Mouse (Mus musculus) heart, postnatal 25 days (tissue): ENCODE data around the gene Mb21d2. TPM values are rescaled to one million over a fixed set of nuclear protein-coding genes. Genes with fewer than 3 reads are reported as not detected.

Experiments used
- DNase-seq: peaks from one replicate; pipeline ENCODE4 v3.0.0; 2022; ENCODE audit warnings: low spot score
- intact Hi-C: fragments of 180-260 bp; cut with DNase I; formaldehyde crosslinking; loops from one replicate; pipeline ENCODE4 v1.15.1; 2025
- total RNA-seq, 2 experiments: library from RNA; stranded (reverse); gene quantifications; 2 replicates each; pipeline ENCODE4 v1.2.3; 2021

Mb21d2 gene
- total RNA-seq, 2 experiments from 2014 or later = 6.7 to 8.0 TPM

DNA sequence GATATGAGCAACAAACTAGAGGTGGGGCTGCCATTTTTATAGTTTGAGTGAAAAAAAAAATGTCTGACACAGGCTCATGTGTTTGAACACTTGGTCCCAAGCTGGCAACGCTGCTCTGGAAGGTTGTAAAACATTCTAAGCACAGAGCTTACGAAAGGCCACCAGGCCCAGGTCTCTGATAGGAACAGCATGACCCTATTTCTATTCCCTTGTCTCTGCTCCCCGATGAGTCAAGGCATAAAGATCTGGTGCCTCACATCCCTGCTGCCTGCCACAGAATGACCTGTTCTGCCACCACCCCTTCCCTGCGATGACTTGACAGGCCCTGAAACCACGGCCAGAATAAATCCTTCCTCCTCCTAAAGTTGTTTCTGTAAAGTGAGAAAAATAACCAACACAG, 59.0 kb downstream of the Mb21d2 start:
- intact Hi-C loops = no loop called here
- DNase-seq = no peak

DNA sequence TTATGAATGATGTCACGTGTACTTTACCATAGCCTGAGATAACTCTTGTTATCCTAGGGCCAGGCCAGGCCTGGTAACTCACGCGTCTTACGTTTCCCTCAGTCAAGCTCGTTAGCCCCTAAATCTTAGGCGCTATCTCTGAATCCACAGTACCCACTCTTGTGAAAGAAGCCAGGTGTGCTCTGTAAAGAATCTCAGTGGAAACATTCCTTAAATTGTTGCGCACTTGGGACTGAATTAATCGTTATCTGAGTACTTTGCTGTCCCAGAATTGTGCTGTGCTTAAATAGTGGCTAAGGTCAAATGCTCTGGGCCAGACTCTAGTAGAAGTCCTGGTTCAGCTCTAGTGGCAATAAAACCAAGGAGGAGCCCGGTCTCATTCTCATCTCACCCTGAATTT, 60.6 kb downstream of the Mb21d2 start:
- intact Hi-C loops = no loop called here
- no peak for DNase-seq

DNA sequence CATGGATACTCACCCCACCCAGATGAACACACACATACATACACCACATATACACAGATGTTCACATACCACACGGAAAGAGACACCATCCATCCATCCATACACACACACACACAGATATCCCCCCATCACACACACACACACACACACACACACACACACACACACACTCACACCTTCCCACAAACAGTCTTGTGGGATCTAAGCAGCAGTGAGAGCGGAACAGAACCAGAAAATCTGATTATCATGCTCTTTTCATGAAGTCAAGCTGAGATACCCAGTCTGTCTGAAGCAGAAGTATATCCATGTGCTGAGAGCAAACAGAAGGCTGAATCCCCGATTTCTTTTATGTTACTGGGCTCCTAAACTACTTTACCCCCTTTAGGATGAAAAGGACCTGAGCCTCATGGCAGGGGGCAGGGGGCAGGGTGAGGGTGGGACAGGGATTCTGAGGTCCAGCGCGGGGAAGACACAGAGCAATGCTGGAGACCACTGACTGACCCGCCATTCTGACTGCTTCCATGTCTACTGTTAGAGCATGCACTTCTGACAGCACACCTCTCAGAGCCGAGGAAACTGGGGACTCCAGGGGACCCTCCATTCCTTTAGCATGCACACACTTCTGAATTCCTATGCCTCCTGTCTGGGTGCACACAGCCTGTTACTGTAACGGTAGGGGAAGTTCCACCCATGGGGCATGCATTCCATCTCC, 62.7 kb downstream of the Mb21d2 start:
- DNase-seq = no peak
- intact Hi-C loops = no loop called here

DNA sequence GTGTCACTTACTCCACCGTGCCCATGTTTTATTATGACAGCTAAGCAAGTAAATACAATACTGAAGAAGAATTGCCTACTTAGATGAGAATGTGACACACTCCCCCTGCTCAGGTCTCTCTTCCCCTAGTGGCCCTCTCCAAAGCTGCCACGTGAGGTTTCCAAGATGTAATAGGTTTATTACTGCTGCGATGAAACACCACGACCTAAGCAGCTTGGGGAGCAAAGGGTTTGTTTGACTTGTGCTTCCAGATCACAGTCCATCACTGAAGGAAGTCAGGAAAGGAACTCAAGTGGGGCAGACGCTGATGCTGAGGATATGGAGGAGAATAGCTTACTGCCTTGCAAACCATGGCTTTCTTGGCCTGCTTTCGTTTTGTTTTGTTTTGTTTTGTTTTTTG, 65.9 kb downstream of the Mb21d2 start:
- no peak for DNase-seq
- intact Hi-C loops = loop anchor here (5.0 kb wide), 1 partner anchor 69 kb away; no protein-coding TSS in a partner anchor

DNA sequence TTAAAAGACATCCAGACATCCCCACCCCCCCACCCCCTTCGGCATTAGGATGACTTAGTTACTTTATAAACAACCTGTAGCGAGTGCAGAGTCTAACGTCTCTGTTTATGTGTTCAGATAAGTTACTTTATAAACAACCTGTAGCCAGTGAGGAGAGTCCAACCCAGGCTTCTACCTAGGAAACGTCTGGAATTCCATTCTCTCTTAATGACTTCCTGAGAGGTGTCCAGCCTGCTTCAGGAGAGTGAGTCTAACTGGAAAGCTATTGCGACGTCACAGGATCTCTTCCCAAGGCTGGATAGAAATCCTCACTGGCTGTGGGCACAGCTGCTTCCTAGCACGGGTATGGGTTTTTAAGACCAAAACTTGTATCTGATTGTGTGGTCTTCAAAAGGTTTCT, 67.4 kb downstream of the Mb21d2 start:
- intact Hi-C loops = loop anchor here (5.0 kb wide), 1 partner anchor 70 kb away; no protein-coding TSS in a partner anchor

DNA sequence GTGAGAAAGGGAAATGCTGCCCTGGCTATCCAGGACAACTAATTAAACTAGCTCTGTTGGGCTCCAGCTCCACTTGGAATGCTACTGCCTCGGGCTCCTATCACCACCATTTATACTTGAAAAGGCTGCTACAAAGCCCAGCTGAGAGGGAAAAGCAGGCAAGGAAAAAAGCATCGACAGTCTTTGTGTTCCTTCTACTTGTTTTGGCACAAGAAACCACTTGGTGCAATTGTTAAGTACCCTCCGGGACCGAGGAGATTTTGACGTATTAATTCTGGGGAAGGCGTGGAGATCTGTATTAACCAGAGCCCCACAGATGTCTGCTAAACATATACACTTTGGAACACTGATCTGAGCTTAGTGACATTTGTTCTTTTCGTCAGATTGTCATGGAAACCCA, 69.8 kb downstream of the Mb21d2 start:
- no peak for DNase-seq
- intact Hi-C loops = loop anchor here (5.0 kb wide), 1 partner anchor 73 kb away; no protein-coding TSS in a partner anchor

More for the DNA sequence above, 67.4 kb downstream of the Mb21d2 start:
- DNase-seq = no peak

DNA sequence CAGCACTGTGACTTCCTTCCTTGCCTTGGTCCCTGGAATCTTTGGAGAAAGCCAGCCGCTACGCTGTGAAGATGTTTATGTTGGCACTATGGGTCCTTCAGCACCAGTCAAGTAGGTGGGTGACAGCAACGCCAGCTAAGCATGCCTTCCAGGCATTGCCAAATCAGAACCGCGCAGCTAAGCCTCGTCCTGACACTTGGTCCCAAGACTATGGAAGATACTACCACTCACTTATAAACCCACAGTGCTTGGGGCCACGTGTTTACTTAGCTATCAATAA, 70.5 kb downstream of the Mb21d2 start:
- intact Hi-C loops = no loop called here
- DNase-seq = no peak

DNA sequence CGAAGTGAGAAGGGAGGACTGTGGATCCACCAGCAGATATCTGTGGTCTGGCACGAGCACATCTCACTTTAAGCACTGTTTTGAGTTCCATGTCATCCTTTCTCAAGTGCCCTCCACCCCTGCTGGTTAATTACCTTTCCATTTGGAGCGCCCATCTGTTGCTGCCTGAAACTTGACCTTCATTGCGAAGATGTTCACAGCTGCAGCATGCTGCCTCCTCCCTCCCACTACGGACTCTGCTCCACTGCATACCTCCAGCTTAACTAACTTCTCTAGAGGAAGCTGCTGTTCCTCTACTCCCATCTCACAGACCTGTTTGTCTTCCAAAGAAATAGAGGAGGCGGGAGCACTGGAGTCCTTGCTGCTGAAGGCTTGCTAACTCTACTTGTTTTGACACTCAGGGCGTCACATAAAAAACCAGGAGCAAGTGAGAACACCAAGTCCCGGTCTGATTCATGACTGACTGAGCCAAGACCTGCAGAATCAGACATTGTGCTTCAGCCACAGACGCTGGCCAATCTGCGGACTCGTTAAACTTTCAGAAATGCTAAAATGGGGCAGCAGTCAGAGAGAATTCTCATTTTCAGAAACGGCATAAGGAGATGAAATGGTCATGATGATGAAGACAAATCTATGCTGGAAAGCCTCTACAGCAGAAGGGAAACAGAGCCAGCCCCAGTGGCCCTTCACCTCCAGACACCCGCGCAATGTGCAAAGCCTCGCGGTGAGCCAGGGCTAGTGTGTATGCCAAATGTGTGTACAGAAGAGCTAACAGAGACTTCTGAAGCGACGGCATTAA, 71.1 kb downstream of the Mb21d2 start:
- no peak for DNase-seq
- intact Hi-C loops = no loop called here

DNA sequence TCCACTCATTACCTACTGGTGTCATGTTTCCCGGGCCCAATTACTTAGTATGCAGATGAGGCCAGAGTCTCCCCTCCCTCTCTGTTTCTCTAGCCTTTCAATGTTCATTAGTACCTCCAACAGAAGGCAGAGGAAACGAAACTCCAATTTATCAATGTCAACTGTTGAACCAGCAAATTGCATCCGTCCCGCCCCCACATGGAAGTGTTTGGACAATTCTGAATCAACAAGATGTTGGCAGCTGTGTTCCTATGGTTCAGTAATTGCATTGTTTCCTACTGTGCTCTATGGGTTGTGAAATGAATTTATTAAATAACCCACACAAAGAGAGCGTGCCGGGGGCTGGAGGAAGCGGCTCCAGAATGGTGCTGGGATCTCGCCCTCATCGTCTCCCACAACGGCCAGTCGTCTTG, 78.1 kb downstream of the Mb21d2 start:
- no peak for DNase-seq
- intact Hi-C loops = no loop called here

DNA sequence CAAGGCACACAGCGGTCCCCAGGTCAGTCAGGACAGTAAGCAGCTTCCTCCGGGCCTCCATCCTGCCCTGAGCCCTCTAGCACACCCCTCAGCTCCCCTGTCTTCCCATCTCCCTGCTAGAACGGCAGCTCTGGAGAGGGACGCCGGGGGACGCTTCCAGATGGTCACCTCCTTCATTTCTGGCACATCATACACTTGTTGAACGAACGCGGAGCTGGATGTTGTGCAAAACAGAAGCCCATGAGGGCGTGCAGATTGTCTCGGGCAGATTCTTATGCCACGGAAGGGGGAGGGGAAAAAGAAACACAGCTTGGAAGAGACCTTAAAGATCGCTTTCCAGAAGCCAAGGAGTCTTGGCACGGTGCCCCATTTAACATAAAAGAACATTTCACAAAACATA, 78.6 kb downstream of the Mb21d2 start:
- DNase-seq = no peak
- intact Hi-C loops = no loop called here

DNA sequence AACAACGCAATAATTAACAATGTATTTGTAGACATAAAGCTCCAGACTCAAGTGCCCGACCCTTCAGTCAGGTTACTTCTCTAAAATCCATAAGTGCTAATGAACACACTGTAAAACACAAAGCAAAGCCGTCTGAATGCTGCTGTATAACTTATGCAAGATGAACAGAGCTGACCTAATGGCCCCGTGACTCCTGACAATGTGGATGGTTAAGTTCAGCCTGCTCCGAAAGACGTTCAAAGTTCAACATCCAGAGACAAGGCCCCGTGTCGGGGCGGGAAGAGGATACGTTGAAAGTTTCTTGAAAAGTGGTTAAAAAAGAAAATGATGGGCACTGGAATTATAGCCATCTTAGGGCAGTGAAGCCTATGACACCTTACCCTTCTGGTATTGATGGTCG, 83.3 kb downstream of the Mb21d2 start:
- intact Hi-C loops = no loop called here
- no peak for DNase-seq

DNA sequence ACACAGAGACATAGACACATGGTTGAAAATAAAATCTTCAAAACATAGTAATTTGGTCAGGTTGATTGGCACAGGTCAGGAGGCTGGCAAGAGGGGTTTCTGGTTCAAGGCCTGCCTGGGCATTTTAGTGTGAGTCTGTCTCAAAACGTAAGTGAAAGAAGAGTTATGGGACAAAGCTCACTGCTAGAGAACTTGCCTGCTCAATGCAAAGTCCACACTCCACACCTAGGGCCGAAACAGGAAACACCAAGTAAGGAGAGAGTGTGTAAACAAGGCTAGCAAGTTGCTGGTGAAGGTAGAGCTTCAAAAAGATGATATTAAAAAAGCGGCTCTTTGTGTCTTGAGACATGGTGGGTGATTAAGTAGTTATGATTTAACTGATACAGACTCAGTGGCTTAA, 84.1 kb downstream of the Mb21d2 start:
- intact Hi-C loops = no loop called here
- no peak for DNase-seq

DNA sequence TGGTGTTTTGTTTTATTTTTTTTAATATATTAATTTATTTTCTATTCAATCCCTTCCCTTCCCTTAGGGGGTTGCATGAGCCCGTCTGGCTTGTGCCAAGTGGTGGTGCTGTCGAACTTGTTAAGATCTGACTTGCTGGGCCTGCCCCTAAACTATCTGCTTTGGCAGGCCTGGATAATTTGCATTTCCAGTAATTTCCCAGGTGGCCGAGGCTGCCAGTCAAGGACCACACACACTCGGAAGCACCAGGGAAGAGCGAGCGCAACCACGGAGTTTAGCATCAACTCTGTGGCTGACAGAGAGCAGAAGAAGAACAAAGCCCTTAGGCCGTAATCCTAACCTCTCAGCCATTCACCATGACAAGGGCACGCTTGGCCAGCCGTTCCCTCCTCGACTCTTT, 88.4 kb downstream of the Mb21d2 start:
- no peak for DNase-seq
- intact Hi-C loops = no loop called here

DNA sequence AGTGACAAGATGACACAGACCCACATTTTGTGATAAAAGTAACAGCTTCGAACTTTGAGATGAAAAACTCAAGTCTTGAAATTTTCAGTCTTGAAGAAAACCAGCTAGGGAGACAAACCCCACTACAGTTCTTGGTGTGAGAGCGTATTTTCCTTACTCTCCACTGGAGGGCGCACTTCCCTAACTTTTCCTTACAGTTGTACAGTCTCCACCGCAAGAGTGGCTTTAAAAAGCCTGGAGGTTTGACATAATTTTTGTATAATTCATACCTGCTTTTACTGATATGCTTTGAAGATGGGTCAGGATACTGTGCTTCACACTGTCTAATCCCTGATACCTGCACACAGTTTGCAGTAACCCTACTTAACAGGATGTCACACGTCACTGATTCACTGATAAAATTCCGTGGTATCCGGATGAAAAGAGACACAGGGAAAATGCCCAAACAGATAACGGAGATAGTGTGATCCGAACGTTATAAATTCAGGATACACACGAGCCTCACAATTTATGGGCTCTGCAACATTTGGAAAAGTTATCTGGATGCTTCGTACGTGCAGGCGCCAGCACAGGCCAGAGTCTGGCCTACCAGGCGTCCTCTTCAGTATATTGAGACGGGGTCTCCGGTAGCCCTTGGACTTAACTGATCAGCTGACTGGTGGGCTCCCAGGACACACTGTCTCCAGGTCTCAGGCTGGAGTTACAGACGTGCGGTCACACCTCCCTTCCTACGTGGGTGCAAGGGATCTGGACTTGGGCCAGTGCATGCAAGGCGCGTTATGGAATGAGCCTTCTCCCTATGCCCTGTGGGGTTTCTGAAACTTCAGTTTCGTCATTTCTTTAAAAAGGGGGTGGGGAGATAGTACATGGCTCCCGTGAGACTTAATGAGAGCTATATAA, 89.1 kb downstream of the Mb21d2 start:
- DNase-seq = no peak
- intact Hi-C loops = loop anchor here (1.0 kb wide), 1 partner anchor 89 kb away; the partner anchor contains the start of gene Mb21d2

DNA sequence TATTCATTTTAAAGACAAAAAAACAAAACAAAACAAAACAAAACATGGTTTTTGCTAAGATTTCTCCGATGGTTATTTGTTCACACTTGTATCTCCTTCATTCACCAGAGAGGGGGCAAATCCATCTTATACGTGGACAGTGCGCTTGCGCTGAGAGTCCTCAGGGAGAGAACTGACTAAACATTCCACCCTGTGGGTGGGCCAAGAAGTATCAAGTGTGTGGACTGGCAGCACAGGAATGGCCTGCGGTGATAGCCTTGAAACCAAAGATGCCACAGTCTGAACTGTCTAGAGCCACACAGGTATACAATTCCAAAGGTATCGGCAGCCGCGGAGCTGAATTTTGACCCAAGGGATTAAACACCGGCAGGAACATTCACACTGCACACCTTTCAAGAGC, 89.9 kb downstream of the Mb21d2 start:
- intact Hi-C loops = loop anchor here (5.0 to 10.0 kb wide), 2 partner anchors 595 to 738 kb away; partner anchors contain the start of gene Opa1
- no peak for DNase-seq

DNA sequence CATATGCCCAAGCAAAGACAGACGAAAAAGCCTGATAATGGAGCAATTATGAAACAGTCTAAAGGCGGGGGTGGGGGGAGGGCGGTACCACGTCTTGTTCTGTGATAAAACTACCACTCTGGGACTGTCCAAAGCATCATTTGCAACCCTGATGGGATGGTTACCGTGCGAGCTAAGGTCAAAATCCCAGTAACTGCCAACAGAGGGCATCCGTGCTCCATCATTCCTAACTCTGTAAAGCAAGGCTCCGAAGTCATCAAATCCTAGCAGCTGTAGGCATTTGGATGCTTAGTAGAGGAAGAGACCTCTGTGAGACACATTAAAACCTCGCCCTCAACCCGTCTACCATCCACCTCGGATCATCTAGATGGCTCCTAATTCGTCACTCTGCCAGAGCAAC, 91.5 kb downstream of the Mb21d2 start:
- intact Hi-C loops = loop anchor here (1.0 to 10.0 kb wide), 4 partner anchors 195 to 739 kb away; partner anchors contain the start of gene Opa1
- no peak for DNase-seq

DNA sequence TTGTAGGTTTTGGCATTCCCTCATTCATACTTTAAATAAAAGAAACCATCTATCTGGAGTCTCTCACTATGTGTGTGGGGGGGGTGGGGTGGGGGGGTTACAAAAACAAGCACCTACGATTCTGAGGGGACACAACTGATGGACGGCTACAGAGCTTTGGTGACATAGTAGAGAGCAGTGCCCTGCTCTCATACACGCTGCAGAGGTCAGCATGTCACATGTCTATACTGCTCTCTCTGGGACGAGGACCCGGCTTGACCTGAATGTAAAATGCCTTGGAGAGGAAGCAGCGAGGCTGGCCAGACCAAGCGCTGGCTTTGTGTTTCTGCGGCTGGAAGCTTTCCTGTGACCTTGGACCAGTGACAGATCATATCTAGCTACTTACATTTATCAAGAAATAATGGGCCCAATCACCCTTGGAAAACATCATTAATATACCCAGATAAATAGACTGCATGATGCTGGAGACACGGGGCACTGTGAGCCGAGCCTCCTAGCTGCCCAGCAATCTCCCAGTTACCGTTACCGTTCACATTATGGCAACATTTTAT, 97.3 kb downstream of the Mb21d2 start:
- no peak for DNase-seq
- intact Hi-C loops = loop anchor here (10.0 kb wide), 1 partner anchor 603 kb away; no protein-coding TSS in a partner anchor

DNA sequence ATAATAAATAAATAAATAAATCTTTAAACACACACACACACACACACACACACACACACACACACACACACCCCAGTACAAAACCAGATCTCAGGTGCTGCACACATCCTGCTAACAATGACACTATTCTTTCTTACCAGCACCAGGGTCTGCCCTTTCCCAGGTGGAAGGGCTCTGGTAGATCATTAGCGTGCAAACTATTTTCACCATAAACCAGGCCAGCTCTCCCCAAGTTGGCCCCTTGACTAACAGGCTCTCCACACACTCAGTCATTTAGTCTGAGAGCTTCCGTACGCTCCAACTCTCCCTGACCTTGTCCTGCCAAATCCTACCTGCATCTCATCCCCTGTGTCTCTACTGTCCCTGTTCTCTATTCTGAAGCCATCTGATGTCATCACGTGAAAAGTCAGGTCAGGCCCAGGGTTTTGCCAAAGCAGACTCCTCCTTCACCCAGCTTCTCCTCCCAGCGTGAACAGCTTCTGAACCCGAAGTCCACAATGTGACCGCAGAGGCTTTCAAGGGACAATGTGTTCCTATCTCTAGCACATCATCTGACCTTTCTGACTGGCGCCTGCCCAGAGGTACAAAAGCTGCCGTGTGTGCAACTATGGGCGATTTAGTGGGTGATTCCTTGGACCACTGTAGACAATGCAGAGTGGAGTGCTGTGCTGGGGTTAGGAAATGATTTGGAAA, 100.1 kb downstream of the Mb21d2 start:
- intact Hi-C loops = no loop called here
- no peak for DNase-seq

DNA sequence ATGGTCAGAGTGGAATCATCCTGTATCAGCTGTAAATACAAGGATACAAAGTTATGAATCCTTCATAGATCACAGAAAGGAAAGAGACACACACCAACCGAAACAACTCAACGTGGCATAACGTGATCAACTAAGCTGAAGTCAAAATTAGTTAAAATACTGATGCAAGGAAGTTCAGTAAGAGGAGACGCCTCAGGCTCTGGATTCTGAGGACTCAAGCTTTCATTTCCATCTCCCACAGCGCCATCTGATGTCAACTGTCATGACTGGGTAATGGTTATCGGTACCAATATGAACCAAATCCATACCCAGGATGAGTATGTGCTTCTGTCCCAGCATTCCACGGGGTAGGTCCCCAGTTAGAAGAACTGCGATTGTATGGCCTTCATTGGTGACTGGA, 104.7 kb downstream of the Mb21d2 start:
- no peak for DNase-seq
- intact Hi-C loops = no loop called here
